Mouse (Mus musculus) embryo, embryonic 10.5 days (tissue): ENCODE data around the gene Olfr1348.
A peak's percentile ranks its signal among the peaks of the same experiment; 100 is the strongest.
"Not testable (repeated sequence)": the region's sequence is repeated elsewhere in the genome, so short reads cannot be mapped to it uniquely, and the experiment has no call there.

Experiments used
- DNase-seq: peaks from one replicate; pipeline ENCODE4 v3.0.0-alpha.2; 2015; ENCODE audit warnings: low spot score

Gene Olfr1348

DNA sequence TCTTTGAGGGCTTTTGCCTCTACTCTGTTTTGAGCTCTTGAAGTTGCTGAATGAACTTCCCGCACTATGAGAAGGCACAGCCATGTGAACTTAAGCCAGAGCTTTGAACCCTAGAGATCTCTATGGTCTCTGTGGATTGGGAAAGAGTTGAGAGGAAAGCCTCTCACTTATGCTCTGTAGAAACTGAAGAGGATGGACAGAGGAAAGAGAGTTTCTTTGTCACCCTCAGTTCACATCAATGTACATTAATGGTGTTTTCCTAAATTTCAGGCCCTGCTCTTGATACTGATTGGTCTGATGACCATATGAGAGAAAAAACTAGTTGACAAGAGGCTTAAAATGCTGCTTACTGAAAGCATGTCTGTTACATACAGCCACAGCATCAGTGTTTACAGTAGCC is at the start of gene Olfr1348:
Gene Olfr1348 (minus strand): TSS at position 101 of the 400 bp plus-strand sequence.
- no peak for DNase-seq

DNA sequence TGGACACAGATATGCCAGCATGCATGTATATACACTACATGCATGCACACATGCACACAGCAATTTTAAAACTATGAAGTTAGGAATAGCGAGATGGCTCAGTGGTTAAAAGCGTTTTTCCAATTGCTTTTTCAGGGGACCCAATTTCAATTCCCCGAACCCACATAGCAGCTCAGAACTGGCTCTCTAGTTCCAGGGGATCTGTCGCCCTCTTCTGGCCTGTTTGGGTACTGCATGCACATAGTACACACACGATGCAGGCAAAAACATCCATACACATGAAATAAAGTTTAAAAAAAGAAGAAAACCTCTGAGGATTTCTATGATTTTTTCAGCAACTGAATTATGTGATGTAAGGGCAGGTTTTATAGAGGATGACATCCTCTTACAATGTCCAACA is 17.6 kb upstream of the Olfr1348 start:
- peak; percentile 43 for DNase-seq

DNA sequence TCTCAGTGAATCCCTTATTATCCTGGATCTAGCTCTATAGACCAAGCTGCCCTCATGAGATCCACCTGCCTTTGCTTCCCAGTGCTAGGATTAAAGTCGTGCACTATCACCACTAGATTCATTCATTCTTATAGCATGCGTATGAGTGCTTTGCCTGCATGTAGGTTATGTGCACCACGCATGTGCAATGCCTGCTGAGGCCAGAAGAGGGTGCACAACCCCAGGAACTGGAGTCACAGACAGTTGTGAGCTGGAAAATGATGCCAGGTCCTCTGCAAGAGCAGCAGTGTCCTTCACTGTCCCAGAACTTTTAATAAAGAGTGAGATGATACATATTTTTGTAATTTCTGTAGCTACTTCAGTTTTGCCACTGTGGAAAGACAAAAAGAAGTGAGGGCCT is 16.5 kb upstream of the Olfr1348 start:
- DNase-seq: no peak

DNA sequence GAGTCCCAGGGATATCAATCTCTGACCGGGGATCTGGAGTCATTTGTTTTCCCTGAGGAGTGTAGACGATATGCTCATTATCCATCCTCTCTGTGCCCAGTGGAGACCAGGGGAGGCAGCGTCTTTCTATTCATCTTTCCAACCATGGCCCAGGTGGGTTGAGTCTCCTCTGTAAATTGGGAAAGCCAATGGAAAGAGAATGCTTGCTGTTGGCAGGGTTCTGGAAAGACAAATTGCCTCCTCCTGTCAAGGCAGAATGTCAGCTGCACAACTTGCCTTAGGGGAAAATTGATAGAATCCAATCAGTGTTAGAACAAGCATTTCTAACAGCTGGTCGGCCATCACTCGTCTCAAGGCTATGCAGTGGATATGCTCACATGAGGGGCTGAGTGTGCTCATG is 14.3 kb upstream of the Olfr1348 start, which contains the start of gene Olfr1349:
Gene Olfr1349 (minus strand): TSS at position 101 of the 400 bp plus-strand sequence.
- DNase-seq: no peak

DNA sequence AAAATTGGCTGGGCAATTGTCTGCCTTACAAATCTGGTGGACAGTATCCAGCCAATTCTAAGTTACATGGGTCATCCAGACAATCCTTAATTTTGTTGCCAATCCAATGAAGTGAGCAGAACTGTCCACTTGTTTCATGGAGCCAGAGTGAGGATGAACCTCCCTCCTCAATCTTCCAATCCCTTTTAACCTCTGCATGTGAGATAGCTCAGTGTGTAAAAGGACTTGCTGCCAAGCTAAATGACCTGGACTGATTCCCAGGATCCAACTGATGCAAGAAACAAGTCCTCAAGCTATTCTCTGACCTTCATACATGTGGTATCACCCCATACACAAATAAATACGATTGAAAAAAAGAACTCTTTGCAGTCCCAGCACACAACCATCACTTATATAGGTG is 13.1 kb upstream of the Olfr1348 start:
- no peak for DNase-seq

DNA sequence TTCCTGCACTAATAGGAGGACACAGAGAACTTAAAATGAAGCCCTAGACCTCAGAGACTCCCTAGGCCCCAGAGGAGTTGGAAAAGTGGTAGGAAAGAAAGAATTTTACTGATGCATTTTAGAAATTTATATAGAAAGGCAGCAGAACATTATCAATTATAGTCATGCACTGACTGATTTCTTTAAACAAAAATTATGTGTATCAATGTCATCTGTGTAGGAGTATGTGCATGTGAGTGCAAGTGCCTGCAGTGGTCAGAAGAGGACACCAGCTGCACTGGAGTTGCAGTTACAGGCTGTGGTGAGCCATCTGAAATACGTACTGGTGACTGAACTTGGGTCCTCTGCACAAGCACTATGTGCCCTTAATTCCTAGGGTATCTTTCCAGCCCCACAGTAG is 8.9 kb downstream of the Olfr1348 start, which contains the start of gene Olfr1347:
Gene Olfr1347 (minus strand): TSS at position 101 of the 400 bp plus-strand sequence.
- DNase-seq: no peak

DNA sequence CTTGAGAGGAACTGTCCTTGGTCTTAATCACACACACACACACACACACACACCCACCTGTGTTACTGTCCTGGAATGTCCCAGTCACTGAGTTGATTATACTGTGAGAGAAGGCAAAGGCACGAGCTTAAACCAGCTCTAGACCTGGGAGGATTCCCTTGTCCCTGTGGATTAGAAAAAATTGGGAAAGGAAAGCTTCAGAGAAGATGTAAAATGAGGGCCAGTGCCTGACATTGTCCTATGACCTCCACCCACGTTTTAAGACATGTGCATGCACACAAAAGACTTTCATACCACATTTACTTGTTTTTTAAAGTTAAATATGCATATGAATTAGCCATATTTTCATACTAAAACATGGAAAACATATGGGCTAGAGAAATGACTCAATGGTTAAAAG is 21.7 kb downstream of the Olfr1348 start, which contains the start of gene Olfr5:
Gene Olfr5 (minus strand): TSS at position 101 of the 400 bp plus-strand sequence.
- DNase-seq: no peak

DNA sequence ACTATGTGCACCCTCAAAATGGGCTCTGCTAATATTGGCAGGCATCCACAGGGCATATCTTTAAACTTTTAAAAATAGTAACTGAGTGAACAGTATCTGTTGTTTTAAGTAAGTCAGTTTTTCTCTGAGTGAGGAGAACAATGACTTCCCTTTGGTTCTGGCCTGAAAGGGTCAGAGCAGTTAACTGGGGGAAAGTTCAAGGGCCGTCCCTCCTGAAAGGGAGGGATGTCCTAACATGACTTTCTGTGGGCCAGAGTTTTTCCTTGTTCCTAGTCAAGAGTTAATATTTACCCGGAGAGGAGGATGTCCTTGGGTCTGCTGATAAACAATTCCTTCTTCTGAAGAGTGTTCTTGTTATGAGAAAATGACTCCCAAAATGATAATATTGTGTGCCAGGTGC is 30.9 kb downstream of the Olfr1348 start:
- not testable (repeated sequence) for DNase-seq

DNA sequence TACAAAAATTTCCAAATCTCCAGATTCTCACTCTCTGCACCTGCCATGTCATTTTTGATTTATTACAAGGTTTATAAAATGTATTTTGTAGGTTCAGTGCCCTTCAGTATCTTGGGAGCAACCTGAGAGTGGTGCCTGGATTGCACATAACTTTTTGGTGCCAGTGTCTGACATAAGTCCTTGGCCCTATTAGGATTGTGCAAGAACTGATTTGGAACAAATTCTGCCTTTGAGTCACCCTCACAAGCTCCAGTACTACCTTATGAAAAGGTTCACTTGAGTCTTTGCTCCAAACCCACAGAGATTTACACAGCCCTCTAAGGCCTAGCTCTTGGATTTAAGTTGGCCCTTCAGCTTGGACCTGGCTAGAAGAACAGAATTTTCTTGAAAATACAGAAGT is 41.6 kb downstream of the Olfr1348 start, which contains the start of gene Olfr1346:
Gene Olfr1346 (plus strand): TSS at position 151 of the 400 bp plus-strand sequence.
- DNase-seq: no peak

DNA sequence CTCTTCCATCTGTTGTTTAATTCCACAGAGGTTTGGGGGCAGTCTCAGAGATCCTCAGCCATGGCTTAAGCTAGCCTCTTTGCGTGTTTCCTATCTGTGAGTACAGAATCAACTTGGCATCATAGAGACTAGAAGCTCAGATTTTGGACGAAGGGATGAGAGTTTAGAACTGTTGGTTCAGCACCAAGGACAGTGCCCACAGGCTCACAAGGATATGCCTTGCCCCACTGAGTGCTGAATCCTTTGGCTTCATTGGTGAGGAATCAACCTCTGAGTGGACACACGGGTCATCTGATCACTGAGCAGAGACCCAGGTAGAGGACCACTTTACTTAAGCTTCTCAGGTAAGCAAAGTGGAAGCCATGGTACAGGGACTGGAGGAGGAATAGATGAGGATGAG is 52.1 kb downstream of the Olfr1348 start:
- DNase-seq: peak; percentile 28

DNA sequence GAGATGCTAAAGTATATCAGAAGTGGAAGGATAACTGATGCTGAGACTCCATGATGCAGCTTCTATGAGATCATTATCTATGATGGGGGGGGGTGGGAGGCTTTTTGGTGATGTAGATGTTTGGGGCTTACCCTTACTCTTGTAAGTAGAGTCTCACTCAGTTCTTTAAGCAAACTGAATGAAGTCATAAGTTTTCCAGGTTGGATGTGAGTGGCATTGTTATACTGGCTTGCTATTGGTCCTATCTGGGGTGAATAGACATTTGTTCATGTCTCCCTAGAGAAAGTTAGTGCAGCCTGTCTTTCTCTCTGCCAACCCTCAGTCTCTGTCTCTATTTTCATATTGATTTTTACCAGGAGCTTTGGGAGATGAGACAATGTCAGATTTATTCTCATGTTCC is 52.7 kb downstream of the Olfr1348 start, which contains the start of gene Olfr1336:
Gene Olfr1336 (plus strand): TSS at position 301 of the 400 bp plus-strand sequence.
- DNase-seq: no peak
